Mouse (Mus musculus): Measurements from ENCODE around the gene Tcl1b5. TPM values are rescaled to one million over a fixed set of nuclear protein-coding genes. Genes with fewer than 3 reads are reported as not detected.
"Not testable (repeated sequence)": the region's sequence is repeated elsewhere in the genome, so short reads cannot be mapped to it uniquely, and the experiment has no call there.

Gene Tcl1b5
- polyA plus RNA-seq, 1 experiment from 2014 or later = not detected

DNA sequence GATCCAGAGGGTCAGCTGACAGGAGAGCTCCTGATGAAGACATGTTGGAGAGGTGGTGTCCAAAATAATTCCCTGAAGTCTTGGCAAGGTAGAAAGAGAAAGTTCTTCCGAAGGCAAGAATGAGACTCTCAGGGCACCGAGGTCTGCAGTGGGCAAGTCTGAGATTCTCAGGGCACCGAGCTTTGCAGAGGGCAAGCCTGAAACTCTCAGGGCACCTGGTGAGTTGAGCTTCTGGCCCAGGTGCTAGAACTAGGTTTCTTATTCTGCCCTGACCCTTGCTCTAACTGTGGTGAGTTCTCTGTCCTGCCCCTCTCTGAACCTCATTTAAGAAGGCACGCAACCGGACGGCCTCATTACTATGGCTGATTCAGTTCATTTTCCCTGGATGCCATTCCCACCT is 14.6 kb downstream of the Tcl1b5 start, which contains the start of gene Tcl1b3:
Gene Tcl1b3, plus strand, starts transcription at position 301 of the 400 bp plus-strand sequence.
- 94% methylated on average over 6 of the region's 6 CpGs for WGBS
- not testable (repeated sequence) for H3K36me3 ChIP-seq (ENCODE audit: control insufficient read depth, insufficient read depth, low read length)

DNA sequence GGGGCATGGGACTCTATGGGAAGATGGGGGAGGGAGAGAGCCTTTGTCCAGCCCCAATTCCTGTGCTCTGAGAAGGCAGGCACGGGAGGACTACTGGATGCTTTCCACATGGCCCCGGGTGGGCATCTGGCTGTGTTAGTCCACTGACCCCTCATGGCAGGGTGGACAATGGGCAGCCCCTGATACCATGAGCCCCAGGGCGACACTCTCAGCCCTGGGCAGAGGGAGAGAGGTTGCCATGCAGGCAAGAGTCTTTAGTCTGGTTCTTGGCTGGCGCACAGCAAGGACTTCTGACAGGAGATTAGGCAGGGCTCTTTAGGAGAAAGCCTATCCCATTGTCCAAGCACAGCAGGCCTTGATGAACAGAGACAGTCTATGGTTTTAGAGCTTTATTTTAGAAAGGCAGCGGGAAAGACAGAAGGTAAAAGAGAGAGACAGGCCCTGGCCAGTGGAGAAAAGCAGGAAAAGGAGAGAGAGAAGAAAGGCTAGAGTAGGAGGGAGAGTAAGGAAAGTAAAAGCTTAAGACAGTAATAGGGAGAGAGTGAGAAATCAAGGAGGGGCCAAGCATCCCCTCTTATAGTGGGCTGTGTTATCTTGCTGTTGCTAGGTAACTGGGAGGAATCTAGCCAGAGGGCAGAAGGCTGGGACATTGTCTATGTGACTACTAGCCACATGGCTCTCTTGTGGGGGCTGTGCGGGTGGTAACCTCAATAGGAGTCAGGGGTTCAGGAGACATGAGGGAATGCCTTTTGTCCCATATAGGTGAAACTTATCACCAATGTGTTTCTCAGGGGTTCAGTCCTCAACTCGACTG is 23.7 kb downstream of the Tcl1b5 start:
- 0 out of 2 replicates have a peak, but pooled peaks have one; percentile 36 for ATAC-seq
- not testable (repeated sequence) for H3K4me2 ChIP-seq (ENCODE audit: low read length); H3K4me3 ChIP-seq (ENCODE audit: low read depth, low read length); H3K27ac ChIP-seq (ENCODE audit: low read length); H3K9ac ChIP-seq (ENCODE audit: low read depth, low read length); H3K27me3 ChIP-seq (ENCODE audit: control insufficient read depth, insufficient read depth, low read depth, low read length); H3K9me3 ChIP-seq (replicated peaks; ENCODE audit: control insufficient read depth, low read length, poor library complexity, severe bottlenecking); H3K4me1 ChIP-seq (ENCODE audit: control insufficient read depth, insufficient read depth, low read length); H3K36me3 ChIP-seq (ENCODE audit: control insufficient read depth, insufficient read depth, low read length)
- WGBS = 17% methylated on average over 7 of the region's 7 CpGs

More for the DNA sequence above, 14.6 kb downstream of the Tcl1b5 start, which contains the start of gene Tcl1b3:
- H3K9me3 ChIP-seq (replicated peaks; ENCODE audit: control insufficient read depth, low read length, poor library complexity, severe bottlenecking); H3K27ac ChIP-seq (ENCODE audit: low read length); H3K9ac ChIP-seq (ENCODE audit: low read depth, low read length); H3K4me3 ChIP-seq (ENCODE audit: low read depth, low read length); H3K4me2 ChIP-seq (ENCODE audit: low read length); ATAC-seq; H3K4me1 ChIP-seq (ENCODE audit: control insufficient read depth, insufficient read depth, low read length); H3K27me3 ChIP-seq (ENCODE audit: control insufficient read depth, insufficient read depth, low read depth, low read length): not testable (repeated sequence)

DNA sequence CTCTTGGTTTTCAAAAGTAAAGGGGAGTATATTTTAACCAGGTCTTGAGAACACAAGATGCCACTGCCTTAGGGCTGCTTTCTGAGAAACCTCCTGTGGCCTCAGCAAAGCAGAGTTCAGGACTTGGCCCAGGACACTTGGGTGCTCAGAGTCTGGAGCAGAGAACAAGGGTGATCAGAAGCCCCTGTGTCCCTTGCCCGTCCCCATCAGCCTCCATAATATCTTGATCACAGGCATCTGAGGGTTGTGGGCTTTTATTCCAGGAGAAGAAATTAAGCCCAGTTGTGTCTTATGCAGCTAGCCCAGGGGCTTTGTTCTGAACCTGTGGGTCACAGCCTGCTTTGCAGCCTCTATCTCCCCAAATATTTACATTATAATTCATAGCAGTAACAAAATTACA is 25.5 kb downstream of the Tcl1b5 start, which contains the start of gene Tcl1b4:
Gene Tcl1b4, plus strand, starts transcription at position 301 of the 400 bp plus-strand sequence.
- not testable (repeated sequence) for H3K9me3 ChIP-seq (replicated peaks; ENCODE audit: control insufficient read depth, low read length, poor library complexity, severe bottlenecking); H3K27me3 ChIP-seq (ENCODE audit: control insufficient read depth, insufficient read depth, low read depth, low read length); H3K36me3 ChIP-seq (ENCODE audit: control insufficient read depth, insufficient read depth, low read length); H3K27ac ChIP-seq (ENCODE audit: low read length); H3K4me3 ChIP-seq (ENCODE audit: low read depth, low read length); H3K4me2 ChIP-seq (ENCODE audit: low read length); H3K4me1 ChIP-seq (ENCODE audit: control insufficient read depth, insufficient read depth, low read length); ATAC-seq; H3K9ac ChIP-seq (ENCODE audit: low read depth, low read length)
- 92% methylated on average over 1 of the region's 1 CpGs for WGBS

DNA sequence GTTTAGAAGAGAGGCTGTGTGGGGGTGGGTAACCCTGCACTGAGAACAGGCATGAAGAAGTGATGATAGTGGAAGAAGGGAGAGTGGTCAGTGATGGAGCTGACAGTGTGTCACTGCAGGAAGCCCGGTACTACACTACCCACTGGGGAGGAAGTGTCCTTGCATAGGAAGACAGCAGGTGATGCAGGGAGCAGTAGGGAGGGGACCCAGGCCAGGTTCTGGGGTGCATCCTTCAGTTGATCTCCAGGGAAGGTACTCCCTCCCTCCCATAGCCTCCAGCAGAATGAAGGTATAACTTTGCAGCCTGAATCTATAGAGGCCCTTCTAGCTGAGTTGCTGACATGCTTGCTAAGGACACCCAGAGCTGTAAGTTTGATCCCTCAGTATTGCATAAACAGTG is 30.9 kb downstream of the Tcl1b5 start:
- WGBS = 83% methylated on average over 1 of the region's 1 CpGs

DNA sequence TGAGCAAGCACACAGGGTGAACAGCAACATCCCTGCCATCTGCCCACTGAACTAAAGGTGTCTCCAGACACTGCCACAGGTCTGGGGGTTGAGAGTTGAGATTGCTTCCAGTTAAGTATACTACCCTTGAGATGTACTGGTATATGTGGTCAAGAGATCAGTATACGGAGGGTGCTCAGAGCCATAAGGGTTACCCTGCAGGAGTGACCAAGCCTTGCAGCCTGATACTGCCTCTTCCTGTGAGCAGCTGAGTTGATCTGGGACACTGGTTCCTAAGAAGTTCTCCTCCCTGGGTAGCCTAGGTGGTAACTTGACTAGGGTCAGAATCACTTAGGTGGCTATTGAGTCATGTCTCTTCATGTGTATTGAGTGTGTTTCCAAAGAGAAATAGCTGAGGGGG is 32.3 kb downstream of the Tcl1b5 start:
- no peak for ATAC-seq
- H3K27ac ChIP-seq (ENCODE audit: low read length) = no peak overlapping the region
- 92% methylated on average over 1 of the region's 1 CpGs for WGBS
- H3K4me1 ChIP-seq (ENCODE audit: control insufficient read depth, insufficient read depth, low read length) = no peaks in the 10 kb centered on the region
- H3K9ac ChIP-seq (ENCODE audit: low read depth, low read length) = no peak overlapping the region
- H3K4me3 ChIP-seq (ENCODE audit: low read depth, low read length) = no peak overlapping the region
- H3K27me3 ChIP-seq (ENCODE audit: control insufficient read depth, insufficient read depth, low read depth, low read length) = no peaks in the 10 kb centered on the region
- no peaks in the 10 kb centered on the region for H3K9me3 ChIP-seq (replicated peaks; ENCODE audit: control insufficient read depth, low read length, poor library complexity, severe bottlenecking)
- no peak overlapping the region for H3K4me2 ChIP-seq (ENCODE audit: low read length)
- no peaks in the 10 kb centered on the region for H3K36me3 ChIP-seq (ENCODE audit: control insufficient read depth, insufficient read depth, low read length)

More for the DNA sequence above, 30.9 kb downstream of the Tcl1b5 start:
- no peaks in the 10 kb centered on the region for H3K27me3 ChIP-seq (ENCODE audit: control insufficient read depth, insufficient read depth, low read depth, low read length)
- no peak overlapping the region for H3K27ac ChIP-seq (ENCODE audit: low read length)
- no peak overlapping the region for H3K4me2 ChIP-seq (ENCODE audit: low read length)
- no peak for ATAC-seq
- no peaks in the 10 kb centered on the region for H3K36me3 ChIP-seq (ENCODE audit: control insufficient read depth, insufficient read depth, low read length)
- no peaks in the 10 kb centered on the region for H3K9me3 ChIP-seq (replicated peaks; ENCODE audit: control insufficient read depth, low read length, poor library complexity, severe bottlenecking)
- H3K9ac ChIP-seq (ENCODE audit: low read depth, low read length) = no peak overlapping the region
- no peak overlapping the region for H3K4me3 ChIP-seq (ENCODE audit: low read depth, low read length)
- no peaks in the 10 kb centered on the region for H3K4me1 ChIP-seq (ENCODE audit: control insufficient read depth, insufficient read depth, low read length)

DNA sequence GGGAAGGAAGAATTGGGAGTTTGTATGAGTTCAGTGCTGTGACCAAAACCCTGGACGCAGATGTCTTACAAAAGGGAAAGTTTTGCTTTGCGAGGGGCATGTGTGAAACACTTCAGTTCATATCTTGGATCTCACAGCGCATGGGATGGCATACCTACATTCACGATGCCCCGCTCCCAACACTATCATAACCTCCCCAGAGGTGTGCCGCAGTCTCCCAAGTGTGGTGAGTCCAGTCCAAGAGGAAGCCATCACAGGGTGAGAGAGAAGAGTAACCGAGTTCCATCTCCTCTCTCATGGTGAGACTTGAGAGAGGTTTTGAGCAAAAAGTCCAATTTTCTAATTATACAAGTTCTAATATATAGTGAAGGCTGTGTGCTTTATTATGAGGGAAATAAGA is 33.1 kb downstream of the Tcl1b5 start:
- Histone ChIP-seq H3K27me3 (ENCODE audit: control insufficient read depth, insufficient read depth, low read depth, low read length) (no peaks in the 10 kb centered on the region), H3K9ac (ENCODE audit: low read depth, low read length) (no peak overlapping the region), H3K4me2 (ENCODE audit: low read length) (no peak overlapping the region), H3K4me3 (ENCODE audit: low read depth, low read length) (no peak overlapping the region), H3K4me1 (ENCODE audit: control insufficient read depth, insufficient read depth, low read length) (no peaks in the 10 kb centered on the region), H3K27ac (ENCODE audit: low read length) (no peak overlapping the region), H3K36me3 (ENCODE audit: control insufficient read depth, insufficient read depth, low read length) (no peaks in the 10 kb centered on the region), H3K9me3 (replicated peaks; ENCODE audit: control insufficient read depth, low read length, poor library complexity, severe bottlenecking) (no peaks in the 10 kb centered on the region)
- 96% methylated on average over 7 of the region's 7 CpGs for WGBS
- no peak for ATAC-seq

DNA sequence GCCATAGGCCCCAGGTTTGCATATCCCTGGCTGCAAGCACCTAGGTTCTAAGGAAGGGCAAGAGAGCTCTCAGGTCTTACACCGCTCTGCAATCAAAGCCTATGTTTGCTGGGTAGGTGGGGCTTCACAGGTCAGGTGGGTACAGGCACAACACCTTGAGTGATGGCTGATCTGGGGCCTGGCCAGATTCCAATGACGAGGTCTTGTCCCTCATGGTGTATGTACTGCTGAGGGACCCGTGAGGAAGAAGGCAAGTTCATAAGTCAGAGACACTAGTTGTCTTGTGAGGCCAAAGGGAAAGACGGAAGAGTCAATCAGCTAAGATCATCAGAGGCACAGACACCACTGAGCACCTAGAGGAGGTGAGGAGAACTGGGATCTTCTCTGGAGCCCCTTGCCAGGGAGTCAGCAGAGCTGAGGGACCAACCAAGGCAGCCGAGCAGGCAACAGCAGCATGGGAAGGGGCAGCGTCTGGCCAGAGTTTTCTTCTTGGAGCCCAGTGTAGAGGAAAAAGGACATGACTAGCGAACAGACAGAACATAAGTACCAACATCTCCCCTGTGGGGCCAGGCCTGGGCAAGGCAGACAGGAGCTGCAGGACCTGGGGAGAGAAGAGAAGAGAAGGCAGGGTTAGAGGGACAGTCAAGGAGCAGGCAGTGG is 41.1 kb downstream of the Tcl1b5 start:
- Histone ChIP-seq H3K36me3 (ENCODE audit: control insufficient read depth, insufficient read depth, low read length) (no peaks in the 10 kb centered on the region), H3K4me3 (ENCODE audit: low read depth, low read length) (no peak overlapping the region), H3K9ac (ENCODE audit: low read depth, low read length) (no peak overlapping the region), H3K9me3 (replicated peaks; ENCODE audit: control insufficient read depth, low read length, poor library complexity, severe bottlenecking) (no peaks in the 10 kb centered on the region), H3K27ac (ENCODE audit: low read length) (no peak overlapping the region), H3K27me3 (ENCODE audit: control insufficient read depth, insufficient read depth, low read depth, low read length) (no peaks in the 10 kb centered on the region), H3K4me1 (ENCODE audit: control insufficient read depth, insufficient read depth, low read length) (no peaks in the 10 kb centered on the region), H3K4me2 (ENCODE audit: low read length) (no peak overlapping the region)
- 92% methylated on average over 7 of the region's 7 CpGs for WGBS
- no peak for ATAC-seq

DNA sequence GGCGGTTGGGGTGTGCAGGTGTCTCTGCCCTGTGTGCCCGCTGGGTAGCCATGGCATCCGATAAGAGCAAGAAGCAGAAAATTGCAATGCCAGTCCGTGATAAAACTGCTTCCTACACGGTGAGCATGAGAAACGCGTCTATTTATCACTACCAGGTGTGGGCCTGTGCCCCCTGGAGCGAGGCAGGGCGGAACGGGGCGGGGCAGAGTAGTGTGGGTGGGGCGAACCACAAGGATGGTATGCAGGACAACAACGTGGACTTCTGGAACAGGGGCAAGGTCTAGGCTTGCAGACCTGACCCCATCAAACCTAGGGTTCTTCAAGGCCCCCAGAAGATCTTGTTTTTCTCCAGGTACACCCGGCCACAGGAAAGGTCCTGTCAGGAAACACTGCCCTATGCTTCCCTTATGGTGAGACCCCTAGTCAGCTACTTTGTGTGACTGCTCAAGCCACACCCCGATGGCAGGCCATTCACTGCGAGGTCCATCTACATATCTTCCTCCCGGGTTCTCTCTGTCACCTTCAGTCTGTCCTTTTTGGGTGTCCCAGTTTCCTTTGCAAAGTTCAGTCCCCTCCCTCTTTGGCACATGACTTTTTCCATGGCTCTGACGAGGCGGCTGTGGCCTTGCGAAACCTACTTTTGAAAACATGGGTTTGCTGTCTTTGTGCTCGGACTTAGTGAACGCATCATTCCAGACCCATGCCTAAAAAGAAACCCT is 46.6 kb downstream of the Tcl1b5 start, which contains the start of gene Tcl1:
Gene Tcl1, minus strand, starts transcription at position 193 of the 719 bp plus-strand sequence.
- WGBS = 91% methylated on average over 22 of the region's 22 CpGs
- Histone ChIP-seq H3K27me3 (ENCODE audit: control insufficient read depth, insufficient read depth, low read depth, low read length) (no peaks in the 10 kb centered on the region), H3K36me3 (ENCODE audit: control insufficient read depth, insufficient read depth, low read length) (no peaks in the 10 kb centered on the region), H3K4me3 (ENCODE audit: low read depth, low read length) (no peak within 1 kb of the TSS), H3K27ac (ENCODE audit: low read length) (no peak within 1 kb of the TSS), H3K4me1 (ENCODE audit: control insufficient read depth, insufficient read depth, low read length) (no peaks in the 10 kb centered on the region), H3K9ac (ENCODE audit: low read depth, low read length) (no peak within 1 kb of the TSS), H3K4me2 (ENCODE audit: low read length) (no peak within 1 kb of the TSS), H3K9me3 (replicated peaks; ENCODE audit: control insufficient read depth, low read length, poor library complexity, severe bottlenecking) (no peaks in the 10 kb centered on the region; the same call in 1 of the 2 replicates)
- ATAC-seq = no peak
